Mouse (Mus musculus): ENCODE data around the gene Atg7. TPM values are rescaled to one million over a fixed set of nuclear protein-coding genes. Genes with fewer than 3 reads are reported as not detected.

Atg7 gene
- polyA plus RNA-seq, 1 experiment from 2014 or later = 18.4 TPM

GRCm38 (mm10) chr6:114894548-114895106 lies 251.7 kb downstream of the Atg7 start:
- Histone ChIP-seq H3K4me3 (replicated peaks; ENCODE audit: low read depth, low read length) (no peak overlapping the region), H3K36me3 (ENCODE audit: control insufficient read depth, insufficient read depth, low read length) (no peaks in the 10 kb centered on the region), H3K27me3 (ENCODE audit: control insufficient read depth, insufficient read depth, low read length) (no peaks in the 10 kb centered on the region), H3K9ac (replicated peaks; ENCODE audit: low read length) (no peak overlapping the region), H3K27ac (replicated peaks; ENCODE audit: low read depth, low read length) (no peak overlapping the region), H3K4me1 (ENCODE audit: control insufficient read depth, insufficient read depth, low read length) (peaks cover 49% of the 10 kb centered on the region), H3K9me3 (ENCODE audit: control insufficient read depth, low read length) (no peaks in the 10 kb centered on the region), H3K4me2 (ENCODE audit: low read length) (no peak overlapping the region)
- DNase-seq (no peak), ATAC-seq (ENCODE audit: low FRiP score, low TSS enrichment) (no peak)
- WGBS = 69% methylated on average over 4 of the region's 4 CpGs

GRCm38 (mm10) chr6:114895191-114895590 lies 252.3 kb downstream of the Atg7 start:
- Histone ChIP-seq H3K4me3 (replicated peaks; ENCODE audit: low read depth, low read length) (no peak overlapping the region), H3K9ac (replicated peaks; ENCODE audit: low read length) (no peak overlapping the region), H3K27ac (replicated peaks; ENCODE audit: low read depth, low read length) (no peak overlapping the region), H3K9me3 (ENCODE audit: control insufficient read depth, low read length) (no peaks in the 10 kb centered on the region), H3K4me1 (ENCODE audit: control insufficient read depth, insufficient read depth, low read length) (peaks cover 53% of the 10 kb centered on the region), H3K4me2 (ENCODE audit: low read length) (no peak overlapping the region), H3K27me3 (ENCODE audit: control insufficient read depth, insufficient read depth, low read length) (no peaks in the 10 kb centered on the region), H3K36me3 (ENCODE audit: control insufficient read depth, insufficient read depth, low read length) (no peaks in the 10 kb centered on the region)
- ATAC-seq (ENCODE audit: low FRiP score, low TSS enrichment) (no peak), DNase-seq (no peak)
- 94% methylated on average over 7 of the region's 7 CpGs for WGBS

DNA sequence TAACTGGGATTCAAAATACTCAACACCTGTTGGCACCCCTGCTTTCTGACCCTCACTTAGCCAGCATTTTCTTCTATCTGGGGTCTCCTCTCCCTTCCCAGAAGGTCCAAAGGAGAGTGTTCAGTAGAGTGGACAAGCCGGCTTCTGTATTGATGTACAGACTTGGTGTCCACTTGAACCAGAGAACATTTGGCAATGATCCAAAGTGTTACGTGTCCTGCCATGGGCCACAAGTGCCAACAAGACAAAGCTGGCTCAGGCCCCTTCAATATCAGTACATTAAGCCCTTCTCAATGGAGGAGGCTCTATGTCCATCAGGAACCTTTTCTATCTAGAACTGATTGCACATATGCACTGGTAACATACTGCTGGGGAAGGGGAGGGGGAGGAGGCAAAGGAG lies 253.4 kb downstream of the Atg7 start:
- DNase-seq (no peak), ATAC-seq (ENCODE audit: low FRiP score, low TSS enrichment) (no peak)
- H3K27ac ChIP-seq (replicated peaks; ENCODE audit: low read depth, low read length) = no peak overlapping the region

DNA sequence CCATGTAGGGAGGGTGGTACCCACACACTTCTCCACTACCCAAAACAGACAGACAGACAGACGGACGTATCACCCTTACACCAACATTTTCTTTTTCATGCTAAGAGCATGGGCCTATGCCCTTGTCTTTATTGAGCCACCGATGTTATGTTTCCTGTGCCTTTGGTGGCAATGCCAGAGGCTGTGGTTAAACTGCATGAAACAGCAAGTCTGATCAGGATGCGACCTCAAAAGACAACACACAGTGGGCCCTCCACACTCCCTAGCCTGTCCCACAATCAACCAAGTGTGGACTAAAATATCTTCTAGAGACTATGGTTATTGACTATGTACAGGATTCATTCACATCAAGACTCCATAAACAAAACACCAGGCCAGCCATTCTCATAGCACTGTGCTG lies 256.1 kb downstream of the Atg7 start:
- H3K9ac ChIP-seq (replicated peaks; ENCODE audit: low read length) = no peak overlapping the region
- no peaks in the 10 kb centered on the region for H3K27me3 ChIP-seq (ENCODE audit: control insufficient read depth, insufficient read depth, low read length)
- no peak overlapping the region for H3K27ac ChIP-seq (replicated peaks; ENCODE audit: low read depth, low read length)
- no peaks in the 10 kb centered on the region for H3K36me3 ChIP-seq (ENCODE audit: control insufficient read depth, insufficient read depth, low read length)
- DNase-seq (no peak), ATAC-seq (ENCODE audit: low FRiP score, low TSS enrichment) (no peak)
- 93% methylated on average over 4 of the region's 4 CpGs for WGBS
- no peak overlapping the region for H3K4me3 ChIP-seq (replicated peaks; ENCODE audit: low read depth, low read length)
- H3K4me2 ChIP-seq (ENCODE audit: low read length) = no peak overlapping the region
- H3K9me3 ChIP-seq (ENCODE audit: control insufficient read depth, low read length) = no peaks in the 10 kb centered on the region
- H3K4me1 ChIP-seq (ENCODE audit: control insufficient read depth, insufficient read depth, low read length) = peaks cover 52% of the 10 kb centered on the region

More for the DNA sequence above, 253.4 kb downstream of the Atg7 start:
- H3K27me3 ChIP-seq (ENCODE audit: control insufficient read depth, insufficient read depth, low read length) = no peaks in the 10 kb centered on the region
- H3K4me1 ChIP-seq (ENCODE audit: control insufficient read depth, insufficient read depth, low read length) = peaks cover 53% of the 10 kb centered on the region
- H3K4me2 ChIP-seq (ENCODE audit: low read length) = no peak overlapping the region
- 78% methylated on average over 2 of the region's 2 CpGs for WGBS
- no peak overlapping the region for H3K4me3 ChIP-seq (replicated peaks; ENCODE audit: low read depth, low read length)
- no peaks in the 10 kb centered on the region for H3K36me3 ChIP-seq (ENCODE audit: control insufficient read depth, insufficient read depth, low read length)
- no peaks in the 10 kb centered on the region for H3K9me3 ChIP-seq (ENCODE audit: control insufficient read depth, low read length)
- no peak overlapping the region for H3K9ac ChIP-seq (replicated peaks; ENCODE audit: low read length)

GRCm38 (mm10) chr6:114899652-114900051 lies 256.8 kb downstream of the Atg7 start:
- no peaks in the 10 kb centered on the region for H3K9me3 ChIP-seq (ENCODE audit: control insufficient read depth, low read length)
- no peaks in the 10 kb centered on the region for H3K27me3 ChIP-seq (ENCODE audit: control insufficient read depth, insufficient read depth, low read length)
- H3K4me3 ChIP-seq (replicated peaks; ENCODE audit: low read depth, low read length) = no peak overlapping the region
- no peaks in the 10 kb centered on the region for H3K36me3 ChIP-seq (ENCODE audit: control insufficient read depth, insufficient read depth, low read length)
- no peak for DNase-seq
- peak overlapping the region; percentile 34 for H3K4me2 ChIP-seq (ENCODE audit: low read length)
- H3K27ac ChIP-seq (replicated peaks; ENCODE audit: low read depth, low read length) = peak overlapping the region; percentile 69
- H3K4me1 ChIP-seq (ENCODE audit: control insufficient read depth, insufficient read depth, low read length) = peaks cover 49% of the 10 kb centered on the region
- H3K9ac ChIP-seq (replicated peaks; ENCODE audit: low read length) = 0 out of 2 replicates have a peak overlapping the region, but pooled peaks have one; percentile 17
- WGBS = 38% methylated on average over 7 of the region's 7 CpGs
- no peak for ATAC-seq (ENCODE audit: low FRiP score, low TSS enrichment)

- Histone ChIP-seq H3K4me2 (ENCODE audit: low read length) (peak overlapping the region; percentile 34), H3K36me3 (ENCODE audit: control insufficient read depth, insufficient read depth, low read length) (no peaks in the 10 kb centered on the region), H3K27me3 (ENCODE audit: control insufficient read depth, insufficient read depth, low read length) (no peaks in the 10 kb centered on the region)
These were observed 257.3 kb downstream of the Atg7 start for GRCm38 (mm10) chr6:114900194-114900593.

GRCm38 (mm10) chr6:114901321-114901824 lies 258.5 kb downstream of the Atg7 start:
- Histone ChIP-seq H3K4me1 (ENCODE audit: control insufficient read depth, insufficient read depth, low read length) (peaks cover 57% of the 10 kb centered on the region), H3K27ac (replicated peaks; ENCODE audit: low read depth, low read length) (peak overlapping the region; percentile 67), H3K4me3 (replicated peaks; ENCODE audit: low read depth, low read length) (no peak overlapping the region), H3K9ac (replicated peaks; ENCODE audit: low read length) (peak overlapping the region; percentile 36; the same call in 1 of the 2 replicates), H3K9me3 (ENCODE audit: control insufficient read depth, low read length) (no peaks in the 10 kb centered on the region), H3K36me3 (ENCODE audit: control insufficient read depth, insufficient read depth, low read length) (no peaks in the 10 kb centered on the region), H3K4me2 (ENCODE audit: low read length) (peak overlapping the region; percentile 32), H3K27me3 (ENCODE audit: control insufficient read depth, insufficient read depth, low read length) (no peaks in the 10 kb centered on the region)
- DNase-seq = peak; percentile 71
- ATAC-seq (ENCODE audit: low FRiP score, low TSS enrichment) = peak; percentile 44; the same call in 1 of the 2 replicates
- WGBS = 5% methylated on average over 12 of the region's 12 CpGs

More at GRCm38 (mm10) chr6:114900194-114900593, 257.3 kb downstream of the Atg7 start:
- DNase-seq (no peak), ATAC-seq (ENCODE audit: low FRiP score, low TSS enrichment) (no peak)
- peak overlapping the region; percentile 17; the same call in 1 of the 2 replicates for H3K9ac ChIP-seq (replicated peaks; ENCODE audit: low read length)
- H3K9me3 ChIP-seq (ENCODE audit: control insufficient read depth, low read length) = no peaks in the 10 kb centered on the region
- H3K4me3 ChIP-seq (replicated peaks; ENCODE audit: low read depth, low read length) = no peak overlapping the region
- H3K27ac ChIP-seq (replicated peaks; ENCODE audit: low read depth, low read length) = peak overlapping the region; percentile 69
- WGBS = 18% methylated on average over 10 of the region's 10 CpGs
- H3K4me1 ChIP-seq (ENCODE audit: control insufficient read depth, insufficient read depth, low read length) = peaks cover 49% of the 10 kb centered on the region

- Histone ChIP-seq H3K4me2 (ENCODE audit: low read length) (peak overlapping the region; percentile 32), H3K9me3 (ENCODE audit: control insufficient read depth, low read length) (no peaks in the 10 kb centered on the region), H3K27me3 (ENCODE audit: control insufficient read depth, insufficient read depth, low read length) (no peaks in the 10 kb centered on the region), H3K4me3 (replicated peaks; ENCODE audit: low read depth, low read length) (no peak overlapping the region), H3K27ac (replicated peaks; ENCODE audit: low read depth, low read length) (peak overlapping the region; percentile 67), H3K36me3 (ENCODE audit: control insufficient read depth, insufficient read depth, low read length) (no peaks in the 10 kb centered on the region), H3K9ac (replicated peaks; ENCODE audit: low read length) (0 out of 2 replicates have a peak overlapping the region, but pooled peaks have one; percentile 20), H3K4me1 (ENCODE audit: control insufficient read depth, insufficient read depth, low read length) (peaks cover 61% of the 10 kb centered on the region)
- ATAC-seq (ENCODE audit: low FRiP score, low TSS enrichment) (no peak; the same call in 1 of the 2 replicates), DNase-seq (no peak)
- WGBS = 10% methylated on average over 4 of the region's 4 CpGs
These were observed 259.0 kb downstream of the Atg7 start for GRCm38 (mm10) chr6:114901921-114902320.

- H3K9me3 ChIP-seq (ENCODE audit: control insufficient read depth, low read length) = no peaks in the 10 kb centered on the region
- DNase-seq = no peak
- H3K27ac ChIP-seq (replicated peaks; ENCODE audit: low read depth, low read length) = no peak overlapping the region
- H3K27me3 ChIP-seq (ENCODE audit: control insufficient read depth, insufficient read depth, low read length) = no peaks in the 10 kb centered on the region
- H3K4me3 ChIP-seq (replicated peaks; ENCODE audit: low read depth, low read length) = no peak overlapping the region
- no peak for ATAC-seq (ENCODE audit: low FRiP score, low TSS enrichment)
- WGBS = 75% methylated on average over 6 of the region's 6 CpGs
- no peaks in the 10 kb centered on the region for H3K36me3 ChIP-seq (ENCODE audit: control insufficient read depth, insufficient read depth, low read length)
- H3K9ac ChIP-seq (replicated peaks; ENCODE audit: low read length) = no peak overlapping the region
- H3K4me1 ChIP-seq (ENCODE audit: control insufficient read depth, insufficient read depth, low read length) = peaks cover 61% of the 10 kb centered on the region
- H3K4me2 ChIP-seq (ENCODE audit: low read length) = no peak overlapping the region
These were observed 261.3 kb downstream of the Atg7 start for GRCm38 (mm10) chr6:114904233-114904632.

Data from midbrain, embryonic 14.5 days (tissue).